Mouse (Mus musculus) cerebellum, adult (tissue): Measurements from ENCODE around the gene Kifap3.

Experiments used
- ATAC-seq: cut with Nextera tagmentation; 2 replicates; pipeline ENCODE4 v1.9.2; 2017; ENCODE audit warnings: mild to moderate bottlenecking, moderate library complexity, mixed read lengths; ENCODE audit not compliant: insufficient number of reproducible peaks, low FRiP score, low TSS enrichment

Gene Kifap3

GRCm38 (mm10) chr1:163958036-163958435, 178.7 kb downstream of the Kifap3 start:
- ATAC-seq = no peak

GRCm38 (mm10) chr1:163964008-163964689, 184.8 kb downstream of the Kifap3 start:
- no peak for ATAC-seq
